Mouse (Mus musculus): ENCODE results near the gene Runx1.

The Runx1 gene

DNA sequence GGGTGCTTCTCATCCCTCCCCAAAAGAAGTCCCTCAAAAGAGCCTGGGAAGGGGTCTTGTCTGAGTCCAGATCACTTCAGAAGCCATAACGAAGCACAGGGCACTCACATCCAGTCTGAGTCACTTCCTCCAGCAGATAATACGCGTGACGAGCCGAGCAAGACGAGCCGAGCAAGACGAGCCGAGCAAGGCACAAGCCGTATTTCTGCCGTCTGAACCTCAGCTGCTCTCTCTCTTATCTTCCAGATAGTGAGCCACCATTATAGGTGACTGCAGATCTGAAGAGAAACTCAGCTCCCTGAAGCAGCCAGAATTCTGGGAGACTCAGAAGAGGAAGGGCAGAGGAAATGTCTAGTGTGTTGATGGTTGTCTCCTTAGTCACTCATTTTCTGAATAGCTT lies 273.1 kb downstream of the Runx1 start:
- no peak for DNase-seq

DNA sequence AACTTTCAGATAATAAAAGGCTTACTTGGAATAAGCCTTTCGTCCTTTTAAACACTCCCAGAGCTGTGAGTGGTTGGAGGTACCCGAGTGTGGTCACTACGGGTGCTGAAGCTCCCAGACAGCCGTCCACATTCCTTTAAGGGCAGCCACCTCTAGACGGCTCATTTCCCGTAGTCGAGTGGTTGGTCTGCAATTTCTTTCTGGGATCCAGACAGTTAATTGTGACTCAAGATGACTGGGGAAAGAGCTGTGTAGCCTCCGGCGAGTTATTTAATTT lies 273.9 kb downstream of the Runx1 start:
- DNase-seq = no peak
